Mouse (Mus musculus) stomach, postnatal 0 days (tissue): Measurements from ENCODE around the gene Psmb5.

Experiments used
- CTCF ChIP-seq: IDR thresholded peaks from 2 replicates; pipeline ENCODE4 v1.5.1; 2016; ENCODE audit warnings: antibody characterized with exemption, low read depth, mild to moderate bottlenecking, moderate library complexity
- EP300 ChIP-seq: optimal IDR thresholded peaks from 2 replicates; pipeline ENCODE3; 2016; ENCODE audit warnings: antibody characterized with exemption

DNA sequence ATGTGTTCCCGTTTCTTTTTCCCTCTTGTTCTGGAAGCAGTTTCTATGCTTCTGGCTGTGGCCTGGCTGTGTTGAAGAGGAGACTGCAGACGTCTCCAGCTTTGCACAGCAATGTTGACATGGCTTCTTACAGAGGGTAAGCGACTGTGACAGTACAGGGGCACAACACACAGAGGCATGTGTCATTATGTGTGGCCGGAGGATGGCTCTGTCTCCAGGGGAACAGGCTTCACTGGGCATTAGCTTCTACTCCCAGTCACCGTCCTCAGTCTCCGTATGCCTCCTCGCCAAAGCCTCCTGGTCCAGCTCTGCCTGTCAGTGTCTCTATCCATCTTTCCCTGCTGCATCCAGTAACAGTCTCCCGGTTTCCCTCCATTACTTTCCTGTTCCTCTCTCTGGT, 10.6 kb downstream of the Psmb5 start:
- TF ChIP-seq EP300 (no peak), CTCF (no peak)
